Mouse (Mus musculus) neural tube, postnatal 0 days (tissue): ENCODE data around the gene Gabarapl1. TPM values are rescaled to one million over a fixed set of nuclear protein-coding genes. Genes with fewer than 3 reads are reported as not detected.

Source experiments
- polyA plus RNA-seq: library from polyadenylated mRNA; unstranded; fragments of >200 nt; fragmentation: Nextera tagmentation; extraction: Ambion mirVana; gene quantifications from 2 replicates; pipeline ENCODE4 v1.2.1, GENCODE M21; 2015

Gene Gabarapl1
- polyA plus RNA-seq = 266 and 268 TPM in 2 replicates

GRCm38 (mm10) chr6:129532942-129533860 is at the start of gene Gabarapl1:
Gene Gabarapl1 (plus strand): TSS chr6:129533160.

GRCm38 (mm10) chr6:129507024-129507423 is 25.9 kb upstream of the Gabarapl1 start, which contains the start of gene Olr1:
Gene Olr1 (minus strand): TSS chr6:129507165.

GRCm38 (mm10) chr6:129512367-129512766 is 20.6 kb upstream of the Gabarapl1 start, which contains the start of gene Tmem52b:
Gene Tmem52b (plus strand): TSS chr6:129512555.

GRCm38 (mm10) chr6:129577605-129578004 is 44.6 kb downstream of the Gabarapl1 start, which contains the start of gene Klre1:
Gene Klre1 (plus strand): TSS chr6:129577905.

GRCm38 (mm10) chr6:129591508-129591907 is 58.5 kb downstream of the Gabarapl1 start, which contains the start of gene Klrd1:
Gene Klrd1 (plus strand): TSS chr6:129591782.

Other genes starting within 250 kb of the Gabarapl1 start
- gene 4922502D21Rik, start 201.4 kb upstream of the Gabarapl1 start, polyA plus RNA-seq = not detected in 2 replicates
- gene Clec12a, start 190.5 kb upstream of the Gabarapl1 start, polyA plus RNA-seq = 0.41 and 0.48 TPM in 2 replicates
- 0.17 and 0.22 TPM in 2 replicates for gene Clec12b, start 147.3 kb upstream of the Gabarapl1 start, polyA plus RNA-seq
- 0.74 and 0.83 TPM in 2 replicates for gene Clec1b, start 135.9 kb upstream of the Gabarapl1 start, polyA plus RNA-seq
- 0.09 and 0.22 TPM in 2 replicates for gene Clec9a, start 124.3 kb upstream of the Gabarapl1 start, polyA plus RNA-seq
- gene Clec1a, start 81.2 kb upstream of the Gabarapl1 start, polyA plus RNA-seq = 3.1 and 3.5 TPM in 2 replicates
- gene Olr1, start 26.0 kb upstream of the Gabarapl1 start, polyA plus RNA-seq = not detected in 2 replicates
- not detected in 2 replicates for gene Tmem52b, start 20.6 kb upstream of the Gabarapl1 start, polyA plus RNA-seq
- not detected in 2 replicates for gene Klre1, start 44.7 kb downstream of the Gabarapl1 start, polyA plus RNA-seq
- not detected in 2 replicates for gene Klrd1, start 58.6 kb downstream of the Gabarapl1 start, polyA plus RNA-seq
- 0.23 and 0.26 TPM in 2 replicates for gene Klrk1, start 90.7 kb downstream of the Gabarapl1 start, polyA plus RNA-seq
- gene Klrc3, start 110.2 kb downstream of the Gabarapl1 start, polyA plus RNA-seq = not detected in 2 replicates
- gene Klrc2, start 127.5 kb downstream of the Gabarapl1 start, polyA plus RNA-seq = not detected in 2 replicates
- not detected in 2 replicates for gene Klrc1, start 145.8 kb downstream of the Gabarapl1 start, polyA plus RNA-seq
- 1.1 and 1.7 TPM in 2 replicates for gene Klri1, start 184.0 kb downstream of the Gabarapl1 start, polyA plus RNA-seq
- gene Klri2, start 207.3 kb downstream of the Gabarapl1 start, polyA plus RNA-seq = not detected in 2 replicates